Mouse (Mus musculus) heart, postnatal 36 days (tissue): ENCODE measurements at regions not wholly inside any gene's neighbourhood (a gene's known extent, or its start where the extent isn't known, plus 50 kb on each side); places are given as distances from the start of the nearest gene placed in this dataset.

Source experiments
- DNase-seq, 2 experiments: peaks; one replicate each; pipeline ENCODE4 v3.0.0; 2021 to 2022
- intact Hi-C: fragments of 180-260 bp; cut with DNase I; formaldehyde crosslinking; loops from one replicate; pipeline ENCODE4 v1.15.1; 2025

DNA sequence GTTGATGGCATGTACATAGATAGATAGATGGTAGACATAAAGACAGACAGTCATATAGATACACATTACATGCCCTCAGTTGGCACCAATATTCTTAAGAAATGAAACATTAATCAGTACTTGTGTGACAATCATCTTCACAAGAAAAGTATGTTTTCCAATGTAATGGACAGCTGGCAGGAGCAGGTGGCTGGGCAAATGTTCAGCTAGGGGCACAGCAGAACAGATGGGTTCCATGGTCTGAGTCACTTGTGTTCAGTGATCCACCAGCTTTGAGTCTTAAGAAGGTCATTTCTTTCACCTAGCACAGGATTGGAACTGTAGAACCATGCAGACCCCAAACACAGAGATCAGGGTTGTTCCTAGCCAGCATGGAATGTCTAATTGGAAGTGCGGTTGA lies 2631.2 kb upstream of the 5930422O12Rik start:
- intact Hi-C loops = no loop called here
- no peak for DNase-seq

DNA sequence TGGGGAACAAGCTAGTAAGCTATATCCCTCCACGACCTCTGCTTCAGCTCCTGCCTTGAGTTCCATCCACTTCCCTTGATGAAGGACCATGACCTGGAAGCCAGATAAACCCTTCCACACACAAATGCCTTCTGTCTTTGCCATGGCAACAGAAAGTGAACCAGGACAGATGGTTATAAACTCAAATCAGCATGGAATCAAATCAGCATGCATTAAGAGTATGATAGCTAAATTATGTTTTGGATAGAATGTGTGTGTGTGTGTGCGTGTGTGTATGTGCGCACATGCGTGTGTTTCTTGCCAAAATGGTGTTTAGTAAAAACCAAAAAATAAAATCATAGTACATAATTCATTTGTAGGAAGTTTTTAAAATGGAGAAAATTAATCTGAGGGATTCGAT lies 2611.5 kb upstream of the 5930422O12Rik start:
- no peak for DNase-seq

DNA sequence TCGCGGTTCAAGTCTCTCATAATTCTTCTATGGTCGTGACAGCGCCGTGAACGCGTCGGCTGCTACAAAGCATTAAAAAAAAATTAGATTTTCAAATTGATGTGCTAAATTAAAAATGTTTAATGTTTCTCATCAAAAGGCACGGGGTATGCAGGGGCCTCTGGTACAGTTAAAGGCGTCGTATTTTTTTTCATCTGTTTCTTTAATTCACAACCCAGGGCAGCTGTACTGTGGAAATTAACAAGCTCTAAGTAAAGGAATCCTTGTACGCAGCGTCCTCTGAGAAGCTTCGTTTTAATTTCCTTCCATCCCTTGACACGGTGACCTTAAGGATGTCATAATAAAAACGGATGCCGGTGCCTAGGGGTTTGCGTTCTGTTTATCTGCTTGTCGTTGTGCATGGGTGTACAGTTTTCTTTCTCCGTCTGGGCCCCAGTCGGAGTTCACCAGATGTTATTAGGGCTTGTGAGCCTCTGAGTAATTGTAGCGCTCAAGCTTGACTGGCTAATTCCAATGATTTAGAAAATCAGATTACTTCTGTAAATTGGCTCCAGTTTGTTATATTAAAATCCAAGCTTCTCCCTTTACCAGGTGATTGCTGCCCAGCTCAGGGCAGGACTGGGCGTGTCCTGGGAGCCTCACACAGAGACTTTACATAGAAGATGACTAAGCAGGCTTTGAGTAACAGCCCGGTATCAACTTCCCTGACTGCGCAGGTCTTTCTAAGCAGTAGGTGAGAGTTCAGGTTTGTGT lies 2605.5 kb upstream of the 5930422O12Rik start:
- intact Hi-C loops = no loop called here
- DNase-seq = no peak

More for the DNA sequence above, 2611.5 kb upstream of the 5930422O12Rik start:
- intact Hi-C loops = no loop called here

DNA sequence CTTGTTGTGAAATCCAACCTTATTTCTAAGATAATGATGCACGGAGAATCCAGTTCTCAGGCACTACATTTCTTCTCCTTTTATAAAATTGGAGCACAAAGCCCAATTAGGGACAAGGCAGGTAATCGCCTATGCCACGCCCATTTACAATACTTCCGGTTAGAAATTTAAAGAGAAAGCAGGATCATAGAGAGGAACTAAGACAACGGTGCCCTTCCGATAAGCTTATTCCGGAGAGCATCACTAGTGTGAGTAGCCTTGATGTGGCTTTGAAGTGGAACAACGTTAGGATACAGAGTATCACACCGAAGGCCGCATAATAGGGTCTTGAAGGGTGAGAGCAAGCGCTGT lies 2604.9 kb upstream of the 5930422O12Rik start:
- DNase-seq = no peak
- intact Hi-C loops = no loop called here

DNA sequence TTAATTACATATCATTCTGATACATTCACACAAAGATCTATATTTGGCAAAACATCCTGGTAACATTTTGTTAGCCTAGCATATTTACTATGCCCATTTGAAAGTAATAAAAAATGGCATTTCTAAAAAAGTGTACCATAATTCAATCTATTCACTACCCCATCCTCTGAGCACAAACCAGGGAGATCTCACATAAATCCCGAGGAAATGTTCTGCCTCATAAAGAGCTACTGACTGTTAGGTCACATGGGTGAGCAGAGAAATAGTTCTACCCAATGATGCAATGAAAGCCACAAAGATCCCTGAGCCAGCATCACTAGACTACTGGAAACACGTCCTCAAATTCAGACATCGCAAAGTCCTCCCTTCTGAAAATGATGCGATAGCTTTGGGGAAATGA lies 2602.5 kb upstream of the 5930422O12Rik start:
- DNase-seq = no peak
- intact Hi-C loops = no loop called here

DNA sequence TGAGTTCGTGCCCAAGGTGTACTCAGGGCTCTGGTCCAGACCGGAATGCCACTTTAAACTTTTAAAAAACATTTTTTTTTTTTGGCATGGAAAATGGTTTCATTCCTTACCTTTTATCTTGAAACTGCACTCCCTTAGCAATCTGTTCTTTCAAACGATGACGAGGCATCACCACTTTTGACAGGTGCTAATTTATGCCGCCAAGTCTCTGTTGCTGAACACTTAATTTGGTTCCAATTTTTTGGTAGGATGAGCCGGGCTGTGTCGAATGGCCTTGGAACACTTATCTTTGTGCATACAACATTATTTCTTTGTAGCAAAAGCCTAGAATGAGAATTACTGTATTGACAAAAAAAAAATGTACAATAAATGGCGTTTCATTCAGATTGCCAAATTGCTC lies 2590.5 kb upstream of the 5930422O12Rik start:
- no peak for DNase-seq
- intact Hi-C loops = no loop called here

DNA sequence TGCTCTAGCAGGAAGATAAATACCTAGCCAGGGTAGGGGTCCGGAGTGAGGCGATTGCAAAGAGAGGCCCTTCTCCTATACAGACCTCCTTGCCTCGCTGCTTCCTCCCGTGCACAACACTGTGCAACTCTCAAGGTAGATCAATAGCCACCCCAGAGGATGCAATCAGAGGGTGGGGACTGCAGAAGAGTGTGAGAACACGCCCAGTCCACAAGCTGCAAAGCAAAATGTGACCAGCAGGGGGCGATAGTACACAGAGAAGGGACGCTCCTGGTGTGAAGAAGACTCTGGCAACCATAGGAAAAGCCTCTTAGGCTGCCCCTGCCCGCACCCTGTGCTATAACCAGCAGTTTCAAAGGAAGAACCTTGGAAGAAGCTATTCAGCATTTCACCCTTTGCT lies 2588.4 kb upstream of the 5930422O12Rik start:
- DNase-seq = peak; percentile 46 to 73
- intact Hi-C loops = loop anchor here (1.0 kb wide), 2 partner anchors 83 to 193 kb away; no protein-coding TSS in a partner anchor

DNA sequence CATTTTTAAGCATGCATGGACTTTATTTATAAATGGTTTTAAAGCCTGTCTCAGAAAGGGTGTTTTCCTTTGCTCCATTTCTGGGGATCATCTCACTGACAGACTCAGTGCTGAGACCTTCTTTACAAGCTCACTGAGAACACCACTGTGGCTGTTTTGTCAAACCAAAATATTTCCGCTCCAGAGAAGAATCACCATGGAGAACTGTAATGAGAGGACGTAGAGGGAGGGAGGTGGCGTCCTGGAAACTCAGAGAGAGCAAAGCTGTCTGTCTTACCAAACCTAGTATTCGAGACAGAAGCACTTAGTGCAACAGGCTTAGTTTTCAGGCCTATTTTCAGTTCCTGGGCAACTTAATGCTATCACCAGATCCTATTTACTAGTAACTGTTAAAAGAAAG lies 2565.5 kb upstream of the 5930422O12Rik start:
- DNase-seq = no peak
- intact Hi-C loops = no loop called here

DNA sequence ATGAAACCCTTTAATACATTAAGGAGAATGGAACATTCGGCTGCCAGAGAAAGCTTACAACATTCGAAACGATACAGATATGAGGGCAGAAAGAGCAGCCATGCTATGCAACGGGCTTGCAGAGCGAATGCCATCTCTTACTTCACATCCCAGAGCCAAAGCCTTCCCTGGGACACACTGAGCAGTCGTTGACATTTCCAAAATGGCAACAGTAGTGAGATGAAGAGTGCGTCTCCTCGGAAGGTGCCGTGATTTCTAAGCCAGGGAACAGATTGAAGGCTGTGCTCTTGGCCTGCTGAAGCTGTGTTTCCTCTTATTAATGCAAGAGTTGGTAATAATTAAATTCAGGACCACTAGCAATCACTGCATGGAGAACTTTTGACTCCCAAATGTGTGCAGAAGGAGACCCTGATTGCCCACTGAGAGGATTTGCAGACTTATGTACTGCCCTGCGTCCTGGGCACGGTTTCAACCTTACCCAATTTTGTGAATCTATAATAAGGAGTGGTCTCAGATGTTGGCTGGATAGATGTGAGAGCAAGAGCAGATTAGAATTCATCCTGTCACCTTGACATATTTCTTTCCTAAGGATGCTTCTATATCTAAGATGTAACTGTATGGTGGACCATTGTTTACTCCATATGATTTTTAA lies 2522.3 kb upstream of the 5930422O12Rik start:
- intact Hi-C loops = no loop called here
- DNase-seq = no peak

DNA sequence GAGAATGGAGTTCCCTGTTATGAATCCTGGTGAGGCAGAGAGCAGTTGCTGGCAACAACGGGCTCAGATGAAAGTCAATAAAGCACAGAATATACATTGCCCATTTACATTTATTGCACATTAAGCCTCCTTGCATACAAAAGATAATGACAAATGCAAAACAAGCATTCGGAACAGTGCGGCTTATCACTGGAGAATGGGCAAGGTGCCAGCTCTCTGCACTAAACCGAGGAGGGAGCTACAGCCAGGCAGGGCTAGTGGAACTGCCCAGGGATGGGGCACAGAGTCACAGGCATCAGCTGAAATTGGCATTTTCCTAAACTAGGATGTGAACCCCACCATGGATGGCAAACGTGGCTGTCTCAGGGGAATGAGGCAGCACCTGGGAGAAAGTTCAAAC lies 2514.8 kb upstream of the 5930422O12Rik start:
- intact Hi-C loops = no loop called here
- no peak for DNase-seq

DNA sequence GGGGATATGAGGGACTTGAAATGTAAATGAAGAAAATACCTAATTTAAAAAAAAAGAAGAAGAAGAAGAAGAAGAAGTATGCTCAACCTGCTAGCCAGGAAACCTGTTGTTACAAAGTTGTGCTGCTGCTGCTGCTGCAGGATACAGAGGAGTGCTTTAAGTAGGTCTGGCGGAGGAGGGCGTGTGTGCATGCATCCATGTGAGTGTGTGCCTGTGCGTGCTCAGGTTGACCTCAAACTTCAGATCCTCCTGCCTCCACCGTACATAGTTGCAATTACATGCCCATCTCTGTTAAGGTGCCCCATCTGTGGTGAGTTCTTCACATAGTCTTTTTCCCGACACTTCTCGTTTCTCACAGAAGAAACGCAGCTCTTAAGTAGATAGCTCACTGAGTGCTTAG lies 2513.4 kb upstream of the 5930422O12Rik start:
- DNase-seq = no peak
- intact Hi-C loops = no loop called here

DNA sequence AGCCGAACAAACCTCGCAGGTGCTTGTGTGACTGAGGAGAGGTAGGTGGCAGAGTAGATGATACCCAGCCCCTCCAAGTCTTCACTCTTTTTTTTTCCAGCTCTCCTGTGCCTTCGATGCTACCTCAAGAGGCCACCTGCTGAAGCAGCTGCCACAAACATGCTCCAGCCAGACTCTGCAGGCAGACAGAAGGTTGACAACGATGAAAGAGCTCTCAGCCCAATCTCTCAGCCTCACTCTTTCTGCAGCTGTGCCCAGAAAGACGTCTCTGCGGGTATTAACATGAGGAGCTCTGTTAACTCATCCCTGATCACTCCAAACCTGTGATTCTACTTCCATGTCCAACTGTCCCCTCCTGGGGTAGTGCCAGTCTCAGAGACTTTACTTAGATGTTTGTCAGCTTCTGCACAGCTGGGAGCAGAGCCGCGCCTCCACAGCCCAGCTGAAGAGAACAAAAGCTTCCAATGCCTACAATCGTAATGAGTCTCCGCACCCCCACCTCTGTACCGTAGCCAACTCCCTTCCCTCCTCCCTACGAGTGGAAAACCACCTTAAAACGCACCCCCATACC lies 2512.8 kb upstream of the 5930422O12Rik start:
- intact Hi-C loops = no loop called here
- no peak for DNase-seq

DNA sequence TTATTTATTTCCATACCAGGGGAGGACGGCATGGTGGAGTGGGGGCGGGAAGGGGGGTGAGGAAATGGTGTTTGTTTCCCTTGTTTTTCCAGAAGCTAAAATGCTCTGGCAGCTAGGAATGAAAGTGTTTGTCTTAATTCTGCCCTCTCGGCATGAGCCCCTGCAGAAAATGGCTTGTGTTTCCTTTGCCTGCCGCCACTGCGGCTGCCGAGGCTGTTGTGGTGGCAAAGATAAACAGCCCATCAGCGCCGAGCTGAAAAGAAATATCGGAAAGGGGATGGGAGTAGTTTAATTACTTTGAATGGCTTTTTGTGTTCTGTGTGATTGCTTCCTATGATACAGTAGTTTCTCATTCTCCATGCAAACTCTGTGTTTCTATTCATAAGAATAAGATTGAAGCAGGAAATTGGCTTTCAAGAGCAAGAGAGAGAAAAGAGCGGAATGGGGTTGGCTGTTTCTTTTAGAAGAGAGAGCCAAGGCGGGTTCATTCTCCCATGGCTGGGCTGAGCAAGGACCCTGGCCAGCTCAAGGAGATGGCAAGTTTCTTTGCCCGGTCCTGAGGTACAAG lies 2512.2 kb upstream of the 5930422O12Rik start:
- no peak for DNase-seq

DNA sequence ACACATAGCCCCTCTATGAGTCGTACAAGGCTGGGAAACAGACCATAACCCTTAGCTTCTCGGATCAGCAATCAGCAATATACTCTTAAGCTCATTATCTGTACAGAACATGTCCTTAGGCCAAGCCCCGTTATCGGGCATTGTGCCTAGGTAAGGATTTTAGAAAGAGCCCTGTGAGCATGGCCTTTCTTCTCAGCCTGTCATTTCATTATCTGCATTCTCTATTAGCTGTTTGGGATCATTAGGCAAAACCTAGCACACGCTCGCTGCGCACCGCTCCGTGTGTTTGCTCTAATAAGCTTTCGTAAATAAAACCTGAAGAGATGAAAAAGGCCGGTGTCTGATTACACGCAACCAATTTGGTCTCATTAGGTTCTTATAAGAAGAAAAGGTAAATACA lies 2507.1 kb upstream of the 5930422O12Rik start:
- intact Hi-C loops = loop anchor here (5.0 kb wide), 1 partner anchor 111 kb away; no protein-coding TSS in a partner anchor
- DNase-seq = no peak

More for the DNA sequence above, 2512.2 kb upstream of the 5930422O12Rik start:
- intact Hi-C loops = no loop called here

DNA sequence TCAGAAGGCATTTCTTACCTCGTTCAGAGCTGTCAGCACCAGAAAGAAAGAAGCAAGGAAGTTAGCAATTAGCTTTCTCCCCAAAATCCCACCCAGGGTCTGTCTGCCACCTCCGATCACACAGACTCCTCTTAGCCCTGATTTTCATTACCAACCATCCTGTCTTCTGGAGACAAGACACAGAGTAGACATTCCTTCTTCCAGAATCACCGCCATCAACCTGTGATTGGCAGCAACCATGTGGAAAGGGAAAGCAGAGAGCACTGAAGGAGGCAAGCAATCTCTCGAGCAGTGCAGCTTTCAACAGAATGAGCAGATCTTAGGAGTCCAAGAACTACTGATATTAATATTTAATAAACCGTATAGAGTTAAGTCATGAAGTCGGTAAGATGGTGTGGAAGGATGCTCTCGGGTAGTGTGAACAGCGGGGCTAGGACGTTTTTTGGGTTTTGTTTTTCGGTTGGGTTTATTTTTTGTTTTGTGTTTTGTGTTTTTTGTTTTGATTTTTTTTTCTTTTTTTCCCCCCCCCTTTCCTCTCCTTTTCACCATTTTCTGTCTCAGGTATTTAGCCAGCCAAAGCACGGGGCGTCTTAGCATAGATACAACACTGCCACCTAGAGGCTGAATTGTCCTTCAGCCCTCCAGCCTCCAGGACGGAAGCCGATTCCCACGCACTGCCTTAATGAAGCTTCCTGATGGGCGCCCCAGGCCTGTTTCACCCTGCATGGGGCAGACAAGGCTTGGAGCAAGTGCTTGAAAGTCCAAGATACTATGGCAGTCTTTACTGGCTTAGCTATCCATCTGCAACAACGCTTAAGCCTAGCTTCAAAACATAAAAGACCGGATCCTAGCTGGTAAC lies 2505.0 kb upstream of the 5930422O12Rik start:
- intact Hi-C loops = loop anchor here (1.0 to 5.0 kb wide), 2 partner anchors 83 to 109 kb away; no protein-coding TSS in a partner anchor
- peak; percentile 23 to 39 for DNase-seq

DNA sequence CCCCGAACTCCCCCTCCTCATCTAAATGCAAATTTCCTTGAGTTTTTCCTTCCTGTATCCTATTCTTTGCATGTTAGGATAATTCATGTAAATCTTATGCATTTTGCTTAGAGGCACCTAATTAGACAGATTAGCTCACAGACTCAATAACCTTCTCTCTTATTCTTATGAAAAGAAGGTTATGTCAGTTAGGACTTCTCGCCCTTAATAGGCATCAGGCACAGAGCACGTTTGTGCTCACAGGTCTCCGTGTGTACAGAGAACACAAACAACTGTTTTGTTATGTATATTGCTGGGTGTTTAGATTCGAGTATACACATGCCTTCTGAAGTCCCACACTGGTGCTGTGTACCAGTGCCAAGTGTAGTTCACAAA lies 2504.4 kb upstream of the 5930422O12Rik start:
- intact Hi-C loops = loop anchor here (5.0 kb wide), 1 partner anchor 108 kb away; no protein-coding TSS in a partner anchor
- DNase-seq = no peak

DNA sequence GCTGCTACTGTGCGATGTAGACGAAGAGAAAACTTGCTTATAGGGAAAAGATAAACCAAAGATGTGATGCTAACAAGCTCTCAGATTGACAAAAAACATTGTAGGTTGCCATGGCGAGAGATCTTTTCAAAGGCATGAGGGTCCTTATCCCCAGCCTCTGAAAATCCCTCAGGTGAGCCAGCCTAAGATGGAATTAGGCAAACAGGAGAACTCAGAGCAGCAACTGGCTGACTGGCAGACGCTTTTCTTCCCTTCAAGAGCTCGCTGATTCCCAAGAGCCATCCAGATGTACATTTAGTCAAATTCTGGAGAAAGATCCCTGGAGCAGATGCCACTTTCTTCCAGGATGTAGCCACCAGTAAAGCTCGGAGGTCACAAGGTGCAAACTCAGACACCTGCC lies 2503.9 kb upstream of the 5930422O12Rik start:
- intact Hi-C loops = loop anchor here (5.0 kb wide), 1 partner anchor 108 kb away; no protein-coding TSS in a partner anchor

DNA sequence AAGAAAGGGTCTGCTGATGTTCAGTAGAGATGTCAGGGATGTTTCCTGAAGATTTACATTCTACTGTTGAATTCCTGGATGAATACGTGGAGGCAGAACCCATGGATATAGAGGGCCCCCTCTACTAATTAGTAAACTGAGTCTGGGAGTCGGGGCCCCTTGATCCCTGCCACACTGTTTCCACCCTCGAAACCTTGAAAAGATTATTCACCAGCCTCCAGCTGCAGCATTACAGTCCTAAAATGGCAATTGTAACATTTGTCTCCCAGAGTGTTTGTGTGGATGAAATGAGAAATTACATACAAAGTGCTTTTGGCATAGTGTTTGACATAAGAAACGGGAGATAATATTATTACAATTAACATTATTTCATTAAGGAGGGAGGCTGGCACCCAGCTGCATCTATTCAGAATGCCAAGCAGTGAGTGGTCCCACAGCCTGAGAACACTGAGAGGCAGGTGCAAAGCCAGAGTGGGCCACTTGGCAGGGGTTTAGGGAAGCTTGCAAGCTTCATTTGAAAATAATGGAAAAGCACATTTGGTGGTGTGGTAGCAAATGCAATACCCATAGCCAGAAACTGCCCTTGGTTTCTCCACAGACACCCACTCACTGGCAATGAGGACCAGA lies 2490.9 kb upstream of the 5930422O12Rik start:
- intact Hi-C loops = no loop called here
- DNase-seq = no peak

More for the DNA sequence above, 2503.9 kb upstream of the 5930422O12Rik start:
- DNase-seq = no peak

DNA sequence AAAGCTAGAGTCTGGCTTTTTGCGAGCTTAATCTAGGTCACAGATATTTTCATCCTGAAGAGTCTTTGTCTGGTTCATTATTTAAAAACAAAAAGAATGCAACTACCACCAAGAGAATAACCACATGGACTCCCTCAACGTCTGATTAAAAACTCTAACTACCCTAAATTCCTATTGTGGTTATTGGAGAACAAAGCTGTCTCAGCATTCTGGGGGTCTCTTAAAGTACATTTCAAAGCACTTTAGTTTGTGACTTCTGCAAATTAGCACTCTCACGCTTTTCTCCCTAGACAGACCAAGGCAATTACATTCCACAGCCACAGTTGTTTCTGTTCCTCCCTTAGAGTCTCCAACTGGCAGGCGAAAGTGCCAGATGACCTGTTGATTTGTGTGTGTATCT lies 2487.6 kb upstream of the 5930422O12Rik start:
- intact Hi-C loops = no loop called here
- no peak for DNase-seq
